Mouse (Mus musculus) right cerebral cortex, postnatal 25 days (tissue): ENCODE results near the gene Hspb3.

Experiments used
- DNase-seq: peaks from one replicate; pipeline ENCODE4 v3.0.0; 2022

The Hspb3 gene

GRCm38 (mm10) chr13:113663151-113663779 lies at the start of gene Hspb3:
Gene Hspb3, minus strand, starts transcription at chr13:113663676.
- peak; percentile 34 for DNase-seq

GRCm38 (mm10) chr13:113713186-113713585 lies 49.7 kb upstream of the Hspb3 start:
- DNase-seq, result no peak

GRCm38 (mm10) chr13:113706183-113706582 lies 42.7 kb upstream of the Hspb3 start:
- DNase-seq, result no peak

- no peak for DNase-seq
Measured at GRCm38 (mm10) chr13:113701185-113701584, 37.7 kb upstream of the Hspb3 start.

GRCm38 (mm10) chr13:113699928-113700327 lies 36.5 kb upstream of the Hspb3 start:
- DNase-seq, result no peak

- DNase-seq, result peak; percentile 6
Measured at GRCm38 (mm10) chr13:113699415-113699873, 36.0 kb upstream of the Hspb3 start.

GRCm38 (mm10) chr13:113696838-113697321 lies 33.4 kb upstream of the Hspb3 start:
- no peak for DNase-seq

GRCm38 (mm10) chr13:113693383-113693782 lies 29.9 kb upstream of the Hspb3 start:
- DNase-seq, result no peak

GRCm38 (mm10) chr13:113691644-113692043 lies 28.2 kb upstream of the Hspb3 start:
- no peak for DNase-seq

- no peak for DNase-seq
Measured at GRCm38 (mm10) chr13:113689883-113690282, 26.4 kb upstream of the Hspb3 start.

GRCm38 (mm10) chr13:113686691-113687121 lies 23.2 kb upstream of the Hspb3 start:
- DNase-seq, result no peak

- DNase-seq, result peak; percentile 7
Measured at GRCm38 (mm10) chr13:113682821-113683220, 19.3 kb upstream of the Hspb3 start.

GRCm38 (mm10) chr13:113680646-113681045 lies 17.2 kb upstream of the Hspb3 start:
- DNase-seq, result no peak

- peak; percentile 54 for DNase-seq
Measured at GRCm38 (mm10) chr13:113669459-113670077, 6.1 kb upstream of the Hspb3 start.

GRCm38 (mm10) chr13:113663883-113664282 lies 407 bp upstream of the Hspb3 start:
- no peak for DNase-seq

- DNase-seq, result peak; percentile 29
Measured at GRCm38 (mm10) chr13:113661826-113662271, 1.6 kb downstream of the Hspb3 start.

GRCm38 (mm10) chr13:113660576-113661310 lies 2.7 kb downstream of the Hspb3 start:
- no peak for DNase-seq

- DNase-seq, result peak; percentile 13
Measured at GRCm38 (mm10) chr13:113657204-113657603, 6.3 kb downstream of the Hspb3 start.

GRCm38 (mm10) chr13:113656639-113657038 lies 6.8 kb downstream of the Hspb3 start:
- DNase-seq, result no peak

GRCm38 (mm10) chr13:113655511-113655910 lies 8.0 kb downstream of the Hspb3 start:
- DNase-seq, result no peak

GRCm38 (mm10) chr13:113640944-113641597 lies 22.4 kb downstream of the Hspb3 start:
- DNase-seq, result no peak

- no peak for DNase-seq
Measured at GRCm38 (mm10) chr13:113638914-113639313, 24.6 kb downstream of the Hspb3 start.

- DNase-seq, result no peak
Measured at GRCm38 (mm10) chr13:113635799-113636222, 27.7 kb downstream of the Hspb3 start.
